Mouse (Mus musculus): ENCODE measurements around the gene Olfr1442.

GRCm38 (mm10) chr19:12725851-12726250, 55.6 kb downstream of the Olfr1442 start:
- no peak for TF ChIP-seq CTCF (IDR thresholded peaks at IDR 0.05; ENCODE audit: low read depth, low read length)
- TF ChIP-seq GATA1 (IDR thresholded peaks at IDR 0.05; ENCODE audit: borderline replicate concordance, low read length): no peak
- no peak for TF ChIP-seq TAL1 (conservative IDR thresholded peaks at IDR 0.05; ENCODE audit: low read depth, low read length)
- no peak for TF ChIP-seq POLR2AphosphoS5 (IDR thresholded peaks at IDR 0.05; ENCODE audit: insufficient replicate concordance, low read depth, low read length)
- no peak for TF ChIP-seq GATA2 (IDR thresholded peaks at IDR 0.05; ENCODE audit: borderline replicate concordance, low read depth, low read length)

Measured in G1E (cell line).